Mouse (Mus musculus): ENCODE results near the gene Gm21256. TPM values are rescaled to one million over a fixed set of nuclear protein-coding genes. Genes with fewer than 3 reads are reported as not detected.

Gm21256 gene
- polyA plus RNA-seq (2014; fragmentation: Illumina TruSeq; extraction: RNeasy Lipid Tissue Mini Kit (QIAGEN cat#74804); ENCODE audit: low read depth, low replicate concordance) = not detected

GRCm38 (mm10) chrY:47450660-47451059 lies at the start of gene Gm21256:
Gene Gm21256, plus strand, starts transcription at chrY:47450960.

Other genes with a start within 250 kb of the Gm21256 start
- not detected for gene Gm21170, start 240.1 kb downstream of the Gm21256 start, polyA plus RNA-seq (2014; fragmentation: Illumina TruSeq; extraction: RNeasy Lipid Tissue Mini Kit (QIAGEN cat#74804); ENCODE audit: low read depth, low replicate concordance)

Data from adipose tissue, adult 10 weeks (tissue).